8 mouse cellular contexts compared by ENCODE assay signal in genomic region chr2:119047849-119048248, GRCm38 (mm10). TPM values are rescaled to one million over a fixed set of nuclear protein-coding genes. Genes with fewer than 3 reads are reported as not detected.
DNase-seq lines count a peak whose midpoint lies in the region; ATAC-seq and TF ChIP-seq lines count a peak whose summit lies in the region.

No protein-coding gene starts in this region.

- no peak for TF ChIP-seq CTCF in gastrocnemius, adult 2 months (IDR thresholded peaks at IDR 0.05)
- no peak for TF ChIP-seq CTCF in MEL (IDR thresholded peaks at IDR 0.05 in 2 of 3, conservative IDR thresholded peaks at IDR 0.05 in 1 of 3; ENCODE audit: control insufficient read depth in 1 of 3, insufficient read depth in 1 of 3, low read depth in 2 of 3, low read length in 3 of 3, poor library complexity in 1 of 3, severe bottlenecking in 1 of 3)
- TF ChIP-seq CTCF in forebrain, postnatal 0 days (IDR thresholded peaks at IDR 0.05; ENCODE audit: low read depth): no peak

- H3K4me2 ChIP-seq in forebrain, postnatal 0 days (ENCODE audit: low read depth): peak overlapping the region; percentile 76
- H3K4me2 ChIP-seq in midbrain, embryonic 11.5 days: peak overlapping the region; percentile 59

- DNase-seq in gastrocnemius, adult 2 months: no peak
- DNase-seq in gastrocnemius, postnatal 36 days: no peak
- peak; percentile 70 for DNase-seq in MEL (ENCODE audit: low read depth, low spot score)
- DNase-seq in forebrain, postnatal 0 days: no peak
- DNase-seq in midbrain, embryonic 11.5 days (ENCODE audit: low spot score, missing footprints): no peak
- no peak for DNase-seq in gastrocnemius, postnatal 4 days (ENCODE audit: low spot score in 2 of 2)
- DNase-seq in layer of hippocampus, adult 11-12 months (ENCODE audit: low spot score): no peak

- peaks cover 49% of the 10 kb centered on the region for H3K79me2 ChIP-seq in MEL (ENCODE audit: control insufficient read depth, insufficient read depth, low read length, poor library complexity)

- intact Hi-C loops in gastrocnemius, adult 2 months (cut with DNase I): loop anchor here (5.0 kb wide), 1 partner anchor 64 kb away; the partner anchor contains the start of gene Rad51
- intact Hi-C loops in gastrocnemius, postnatal 36 days (cut with DNase I): no loop called here

- H3K4me3 ChIP-seq in gastrocnemius, adult 2 months: peak overlapping the region; percentile 89
- H3K4me3 ChIP-seq in MEL (ENCODE audit: control insufficient read depth in 1 of 2, insufficient read depth in 1 of 2, low read depth in 2 of 2, low read length in 2 of 2): peak overlapping the region; percentile 90 to 94
- H3K4me3 ChIP-seq in forebrain, postnatal 0 days (ENCODE audit: low read depth, low read length): peak overlapping the region; percentile 68
- H3K4me3 ChIP-seq in midbrain, embryonic 11.5 days (ENCODE audit: low read depth, low read length): peak overlapping the region; percentile 77

- H3K27me3 ChIP-seq in MEL (ENCODE audit: control insufficient read depth in 1 of 2, insufficient read depth in 2 of 2, low read length in 2 of 2): no peaks in the 10 kb centered on the region
- no peaks in the 10 kb centered on the region for H3K27me3 ChIP-seq in forebrain, postnatal 0 days (ENCODE audit: insufficient read depth, low read length)
- no peaks in the 10 kb centered on the region for H3K27me3 ChIP-seq in midbrain, embryonic 11.5 days (ENCODE audit: control insufficient read depth, insufficient read depth, low read length)

- TF ChIP-seq POLR2A in MEL (IDR thresholded peaks at IDR 0.05; ENCODE audit: control insufficient read depth in 1 of 2, insufficient read depth in 1 of 2, low read depth in 1 of 2, low read length in 2 of 2, poor library complexity in 1 of 2): no peak; a peak in 1 of 4 replicates

- 12% methylated on average over 4 of the region's 4 CpGs for WGBS in forebrain, postnatal 0 days
- WGBS in midbrain, embryonic 11.5 days: 24% methylated on average over 4 of the region's 4 CpGs

- H3K27ac ChIP-seq in gastrocnemius, adult 2 months: no peak overlapping the region
- peak overlapping the region; percentile 97 for H3K27ac ChIP-seq in MEL (ENCODE audit: control insufficient read depth, low read depth, low read length)
- H3K27ac ChIP-seq in forebrain, postnatal 0 days (ENCODE audit: low read depth, low read length): no peak overlapping the region
- no peak overlapping the region for H3K27ac ChIP-seq in midbrain, embryonic 11.5 days (ENCODE audit: low read depth, low read length)

- peak overlapping the region; percentile 100 for H3K9ac ChIP-seq in MEL (ENCODE audit: control insufficient read depth, low read depth, low read length, poor library complexity, severe bottlenecking)
- H3K9ac ChIP-seq in forebrain, postnatal 0 days: peak overlapping the region; percentile 58; the same call in 1 of the 2 replicates
- H3K9ac ChIP-seq in midbrain, embryonic 11.5 days (ENCODE audit: low read length): peak overlapping the region; percentile 78

- TF ChIP-seq EP300 in MEL (IDR thresholded peaks at IDR 0.05; ENCODE audit: low read depth in 1 of 2, low read length in 2 of 2): peak; percentile 54 to 77

- ATAC-seq in forebrain, postnatal 0 days: no peak
- no peak for ATAC-seq in midbrain, embryonic 11.5 days (ENCODE audit: low FRiP score)
- no peak for ATAC-seq in activated CD4-positive, CD25-positive, alpha-beta regulatory T cell, adult 4 months

- TF ChIP-seq RAD21 in MEL (IDR thresholded peaks at IDR 0.05; ENCODE audit: low read depth, low read length): no peak

- peaks cover 5 to 13% of the 10 kb centered on the region in 2 experiments for H3K4me1 ChIP-seq in MEL (ENCODE audit: control insufficient read depth in 1 of 2, insufficient read depth in 2 of 2, low read length in 2 of 2)
- H3K4me1 ChIP-seq in forebrain, postnatal 0 days (ENCODE audit: insufficient read depth): no peaks in the 10 kb centered on the region
- peaks cover 7% of the 10 kb centered on the region for H3K4me1 ChIP-seq in midbrain, embryonic 11.5 days (ENCODE audit: control insufficient read depth, insufficient read depth, low read length)

- H3K36me3 ChIP-seq in MEL (ENCODE audit: control insufficient read depth in 1 of 2, insufficient read depth in 2 of 2, low read length in 2 of 2): peaks cover 0 to 18% of the 10 kb centered on the region in 2 experiments; a peak in 2 of 4 replicates
- H3K36me3 ChIP-seq in forebrain, postnatal 0 days (ENCODE audit: insufficient read depth): no peaks in the 10 kb centered on the region
- no peaks in the 10 kb centered on the region for H3K36me3 ChIP-seq in midbrain, embryonic 11.5 days (ENCODE audit: control insufficient read depth, insufficient read depth, low read length)

- H3K9me3 ChIP-seq in MEL (replicated peaks; ENCODE audit: insufficient read depth, low read length): no peaks in the 10 kb centered on the region
- no peaks in the 10 kb centered on the region for H3K9me3 ChIP-seq in forebrain, postnatal 0 days (ENCODE audit: low read length)
- H3K9me3 ChIP-seq in midbrain, embryonic 11.5 days (ENCODE audit: control insufficient read depth, low read length): no peaks in the 10 kb centered on the region

TF ChIP-seq in MEL, 35 proteins besides CTCF, POLR2A, EP300 and RAD21:
- no peak for TF ChIP-seq HCFC1 (IDR thresholded peaks at IDR 0.05; ENCODE audit: low read depth, low read length)
- TF ChIP-seq MAZ (IDR thresholded peaks at IDR 0.05; ENCODE audit: low read depth, low read length): no peak
- peak; percentile 30; the same call in 1 of the 2 replicates for TF ChIP-seq TCF12 (IDR thresholded peaks at IDR 0.05; ENCODE audit: low read depth, low read length)
- TF ChIP-seq MYC (IDR thresholded peaks at IDR 0.05; ENCODE audit: low read depth, low read length): peak; percentile 63; the same call in 1 of the 2 replicates
- 0 out of 2 replicates have a peak, but pooled peaks have one; percentile 30 for TF ChIP-seq TBP (IDR thresholded peaks at IDR 0.05; ENCODE audit: low read depth, low read length)
- no peak for TF ChIP-seq ZKSCAN1 (IDR thresholded peaks at IDR 0.05; ENCODE audit: low read depth, low read length)
- peak; percentile 51; the same call in 1 of the 2 replicates for TF ChIP-seq GATA1 (IDR thresholded peaks at IDR 0.05; ENCODE audit: low read depth, low read length)
- TF ChIP-seq ETS1 (IDR thresholded peaks at IDR 0.05; ENCODE audit: low read depth, low read length): peak; percentile 28; the same call in 1 of the 2 replicates
- peak; percentile 86 for TF ChIP-seq MXI1 (IDR thresholded peaks at IDR 0.05; ENCODE audit: low read depth, low read length)
- peak; percentile 89 for TF ChIP-seq MYB (IDR thresholded peaks at IDR 0.05; ENCODE audit: low read depth, low read length)
- no peak for TF ChIP-seq USF1 (IDR thresholded peaks at IDR 0.05; ENCODE audit: low read depth, low read length)
- TF ChIP-seq SIN3A (IDR thresholded peaks at IDR 0.05; ENCODE audit: low read length): peak; percentile 64
- peak; percentile 58 for TF ChIP-seq TAL1 (IDR thresholded peaks at IDR 0.05; ENCODE audit: low read length)

RNA-seq across cellular contexts. Expression of gene Knl1, which starts 0.9 kb away (rescaled TPM):
- under 1 TPM; 0.03 to 0.06 TPM for total RNA-seq in gastrocnemius, adult 2 months (2021)
- under 1 TPM; 0.44 to 0.79 TPM for total RNA-seq in gastrocnemius, postnatal 36 days (2021)
- total RNA-seq in MEL (2012; rRNA removed): 23.2 and 31.7 TPM in 2 replicates
- 100 to 1,000 TPM in 1 of 2 experiments, 10 to 100 TPM in 1; 18.6 to 160 TPM for polyA plus RNA-seq in MEL (2012; ENCODE audit: insufficient read depth in 1 of 2, insufficient read length in 2 of 2, low read depth in 1 of 2, low replicate concordance in 2 of 2, missing spikeins in 1 of 2)
- 4.6 and 5.0 TPM in 2 replicates for total RNA-seq in forebrain, postnatal 0 days (2014; rRNA removed)
- polyA plus RNA-seq in forebrain, postnatal 0 days (2015; fragmentation: Nextera tagmentation; extraction: Ambion mirVana): 3.8 and 5.2 TPM in 2 replicates
- polyA plus RNA-seq in midbrain, embryonic 11.5 days (2014; fragmentation: Nextera tagmentation; extraction: Ambion mirVana): 45.5 and 46.4 TPM in 2 replicates
- 10 to 100 TPM; 10.4 to 12.2 TPM for total RNA-seq in gastrocnemius, postnatal 4 days (2021)
- polyA plus RNA-seq in activated CD4-positive, CD25-positive, alpha-beta regulatory T cell, adult 4 months (2017; shearing (Covaris generic)): 10 to 100 TPM; 17.4 to 18.1 TPM

RNA-seq across cellular contexts. Expression of gene Rpusd2, which starts 13.3 kb away (rescaled TPM):
- 1 to 10 TPM; 2.8 to 3.4 TPM for total RNA-seq in gastrocnemius, adult 2 months (2021)
- total RNA-seq in gastrocnemius, postnatal 36 days (2021): 1 to 10 TPM; 2.7 to 2.8 TPM
- 15.2 and 18.6 TPM in 2 replicates for total RNA-seq in MEL (2012; rRNA removed)
- polyA plus RNA-seq in MEL (2012; ENCODE audit: insufficient read depth in 1 of 2, insufficient read length in 2 of 2, low read depth in 1 of 2, low replicate concordance in 2 of 2, missing spikeins in 1 of 2): 10 to 100 TPM in 1 of 2 experiments, not detected in 1; 15.5 TPM
- 9.4 and 10.3 TPM in 2 replicates for total RNA-seq in forebrain, postnatal 0 days (2014; rRNA removed)
- polyA plus RNA-seq in forebrain, postnatal 0 days (2015; fragmentation: Nextera tagmentation; extraction: Ambion mirVana): 3.6 TPM in 2 replicates
- polyA plus RNA-seq in midbrain, embryonic 11.5 days (2014; fragmentation: Nextera tagmentation; extraction: Ambion mirVana): 7.4 and 7.9 TPM in 2 replicates
- 1 to 10 TPM; 5.8 to 6.3 TPM for total RNA-seq in gastrocnemius, postnatal 4 days (2021)
- polyA plus RNA-seq in activated CD4-positive, CD25-positive, alpha-beta regulatory T cell, adult 4 months (2017; shearing (Covaris generic)): 1 to 10 TPM; 2.3 to 2.4 TPM

RNA-seq across cellular contexts. Expression of gene Ccdc32, which starts 18.7 kb away (rescaled TPM):
- total RNA-seq in gastrocnemius, adult 2 months (2021): 1 to 10 TPM; 3.2 to 4.8 TPM
- 1 to 10 TPM; 3.3 to 4.6 TPM for total RNA-seq in gastrocnemius, postnatal 36 days (2021)
- 14.8 and 18.7 TPM in 2 replicates for total RNA-seq in MEL (2012; rRNA removed)
- 10 to 100 TPM in 1 of 2 experiments, not detected in 1; 15.0 TPM for polyA plus RNA-seq in MEL (2012; ENCODE audit: insufficient read depth in 1 of 2, insufficient read length in 2 of 2, low read depth in 1 of 2, low replicate concordance in 2 of 2, missing spikeins in 1 of 2)
- total RNA-seq in forebrain, postnatal 0 days (2014; rRNA removed): 51.4 and 52.3 TPM in 2 replicates
- 56.3 and 64.3 TPM in 2 replicates for polyA plus RNA-seq in forebrain, postnatal 0 days (2015; fragmentation: Nextera tagmentation; extraction: Ambion mirVana)
- polyA plus RNA-seq in midbrain, embryonic 11.5 days (2014; fragmentation: Nextera tagmentation; extraction: Ambion mirVana): 25.0 and 25.6 TPM in 2 replicates
- total RNA-seq in gastrocnemius, postnatal 4 days (2021): 10 to 100 TPM; 11.2 to 12.9 TPM
- polyA plus RNA-seq in activated CD4-positive, CD25-positive, alpha-beta regulatory T cell, adult 4 months (2017; shearing (Covaris generic)): 10 to 100 TPM; 20.5 to 21.3 TPM
